Mouse (Mus musculus): ENCODE results near the gene Apobec2.

Gene Apobec2

GRCm38 (mm10) chr17:48409380-48410298 is 23.1 kb downstream of the Apobec2 start, which contains the start of the genes Nfya and Oard1:
Gene Nfya, minus strand, starts transcription at chr17:48409906.
Gene Oard1, plus strand, starts transcription at chr17:48410014.
- peak; percentile 100 for DNase-seq (ENCODE audit: low spot score in 2 of 2)

- DNase-seq (ENCODE audit: low spot score in 2 of 2) = peak; percentile 59 to 74
These were observed 24.0 kb downstream of the Apobec2 start for GRCm38 (mm10) chr17:48408526-48409291.

- DNase-seq (ENCODE audit: low spot score in 2 of 2) = no peak
These were observed 24.7 kb downstream of the Apobec2 start for GRCm38 (mm10) chr17:48407910-48408525.

- DNase-seq (ENCODE audit: low spot score in 2 of 2) = no peak
These were observed 25.6 kb downstream of the Apobec2 start for GRCm38 (mm10) chr17:48407154-48407553.

GRCm38 (mm10) chr17:48404706-48405105 is 28.0 kb downstream of the Apobec2 start:
- no peak for DNase-seq (ENCODE audit: low spot score in 2 of 2)

- no peak for DNase-seq (ENCODE audit: low spot score in 2 of 2)
These were observed 28.9 kb downstream of the Apobec2 start for GRCm38 (mm10) chr17:48403848-48404247.

GRCm38 (mm10) chr17:48402751-48403150 is 30.0 kb downstream of the Apobec2 start:
- DNase-seq (ENCODE audit: low spot score in 2 of 2) = no peak

GRCm38 (mm10) chr17:48401710-48402109 is 31.0 kb downstream of the Apobec2 start:
- no peak for DNase-seq (ENCODE audit: low spot score in 2 of 2)

GRCm38 (mm10) chr17:48392616-48393015 is 40.1 kb downstream of the Apobec2 start:
- no peak for DNase-seq (ENCODE audit: low spot score in 2 of 2)

GRCm38 (mm10) chr17:48391446-48391845 is 41.3 kb downstream of the Apobec2 start:
- no peak for DNase-seq (ENCODE audit: low spot score in 2 of 2)

- no peak for DNase-seq (ENCODE audit: low spot score in 2 of 2)
These were observed 43.3 kb downstream of the Apobec2 start for GRCm38 (mm10) chr17:48389442-48389841.

- DNase-seq (ENCODE audit: low spot score in 2 of 2) = no peak
These were observed 44.1 kb downstream of the Apobec2 start for GRCm38 (mm10) chr17:48388666-48389065.

GRCm38 (mm10) chr17:48385786-48386461 is 46.8 kb downstream of the Apobec2 start:
- DNase-seq (ENCODE audit: low spot score in 2 of 2) = no peak

- DNase-seq (ENCODE audit: low spot score in 2 of 2) = no peak
These were observed 53.7 kb downstream of the Apobec2 start for GRCm38 (mm10) chr17:48379050-48379449.

GRCm38 (mm10) chr17:48376102-48376501 is 56.6 kb downstream of the Apobec2 start:
- DNase-seq (ENCODE audit: low spot score in 2 of 2) = no peak

- no peak for DNase-seq (ENCODE audit: low spot score in 2 of 2)
These were observed 59.7 kb downstream of the Apobec2 start for GRCm38 (mm10) chr17:48372987-48373386.

GRCm38 (mm10) chr17:48371621-48372020 is 61.1 kb downstream of the Apobec2 start:
- DNase-seq (ENCODE audit: low spot score in 2 of 2) = no peak

All from urinary bladder, postnatal 36 days (tissue).